Mouse (Mus musculus) midbrain, embryonic 15.5 days (tissue): ENCODE measurements at regions not wholly inside any gene's neighbourhood (a gene's known extent, or its start where the extent isn't known, plus 50 kb on each side); places are given as distances from the start of the nearest gene placed in this dataset.

Source experiments
- ATAC-seq: fragments of 200-750 bp; cut with Nextera tagmentation; replicated peaks from 2 replicates; pipeline ENCODE4 v1.8.0; 2017; ENCODE audit warnings: moderate TSS enrichment
- H3K27ac ChIP-seq: fragments of 300-500 bp; sonication (generic); 2 replicates; pipeline ENCODE4 v1.5.1; 2015; ENCODE audit warnings: mild to moderate bottlenecking, inconsistent platforms
- H3K27me3 ChIP-seq: fragments of 300-500 bp; sonication (generic); replicated peaks from 2 replicates; pipeline ENCODE4 v1.6.1; 2015; ENCODE audit warnings: inconsistent platforms
- H3K36me3 ChIP-seq: fragments of 300-500 bp; sonication (generic); replicated peaks from 2 replicates; pipeline ENCODE4 v1.6.1; 2015; ENCODE audit warnings: inconsistent platforms
- H3K4me1 ChIP-seq: fragments of 300-500 bp; sonication (generic); 2 replicates; pipeline ENCODE4 v1.6.1; 2015; ENCODE audit warnings: inconsistent platforms
- H3K4me2 ChIP-seq: fragments of 300-500 bp; sonication (generic); 2 replicates; pipeline ENCODE4 v1.6.1; 2015; ENCODE audit warnings: inconsistent platforms, mild to moderate bottlenecking, moderate library complexity
- H3K4me3 ChIP-seq: fragments of 300-500 bp; sonication (generic); 2 replicates; pipeline ENCODE4 v1.5.1; 2015; ENCODE audit warnings: mild to moderate bottlenecking, inconsistent platforms
- H3K9ac ChIP-seq: fragments of 300-500 bp; sonication (generic); 2 replicates; pipeline ENCODE4 v1.6.1; 2015; ENCODE audit warnings: mild to moderate bottlenecking, inconsistent platforms
- H3K9me3 ChIP-seq: fragments of 300-500 bp; sonication (generic); 2 replicates; pipeline ENCODE4 v1.6.1; 2016; ENCODE audit warnings: inconsistent platforms
- WGBS: fragments of 180-500 bp; shearing (Covaris S2); methylation state at CpG from one replicate; pipeline ENCODE4 v1.1.7; 2015; ENCODE audit warnings: mixed read lengths; 5-methylcytosine and 5-hydroxymethylcytosine counted together

GRCm38 (mm10) chr8:89295686-89296085, 251.7 kb upstream of the Sall1 start:
- Histone ChIP-seq H3K36me3 (no peaks in the 10 kb centered on the region), H3K27ac (no peak overlapping the region), H3K27me3 (no peaks in the 10 kb centered on the region), H3K4me3 (no peak overlapping the region), H3K9ac (no peak overlapping the region), H3K4me2 (no peak overlapping the region), H3K4me1 (no peaks in the 10 kb centered on the region), H3K9me3 (no peaks in the 10 kb centered on the region)
- ATAC-seq: no peak
- WGBS: 37% methylated on average over 5 of the region's 5 CpGs

GRCm38 (mm10) chr8:89289017-89289416, 245.1 kb upstream of the Sall1 start:
- Histone ChIP-seq H3K9ac (no peak overlapping the region), H3K36me3 (no peaks in the 10 kb centered on the region), H3K9me3 (no peaks in the 10 kb centered on the region), H3K4me2 (no peak overlapping the region), H3K4me3 (no peak overlapping the region), H3K27me3 (no peaks in the 10 kb centered on the region), H3K4me1 (0 out of 2 replicates have a peak, but pooled peaks cover 6% of the 10 kb centered on the region), H3K27ac (no peak overlapping the region)
- 4% methylated on average over 5 of the region's 5 CpGs for WGBS
- ATAC-seq: no peak

- H3K36me3 ChIP-seq: no peaks in the 10 kb centered on the region
- no peaks in the 10 kb centered on the region for H3K27me3 ChIP-seq
- no peak overlapping the region for H3K27ac ChIP-seq
- 0 out of 2 replicates have a peak, but pooled peaks cover 6% of the 10 kb centered on the region for H3K4me1 ChIP-seq
- no peak overlapping the region for H3K4me2 ChIP-seq
- ATAC-seq: no peak
- no peak overlapping the region for H3K9ac ChIP-seq
- 83% methylated on average over 14 of the region's 14 CpGs for WGBS
- H3K9me3 ChIP-seq: no peaks in the 10 kb centered on the region
- no peak overlapping the region for H3K4me3 ChIP-seq
Measured at GRCm38 (mm10) chr8:89284871-89285564, 241.1 kb upstream of the Sall1 start.

GRCm38 (mm10) chr8:89283105-89284096, 239.4 kb upstream of the Sall1 start:
- no peaks in the 10 kb centered on the region for H3K36me3 ChIP-seq
- no peak overlapping the region for H3K4me2 ChIP-seq
- no peaks in the 10 kb centered on the region for H3K27me3 ChIP-seq
- H3K9ac ChIP-seq: no peak overlapping the region
- no peaks in the 10 kb centered on the region for H3K9me3 ChIP-seq
- H3K4me1 ChIP-seq: no peaks in the 10 kb centered on the region
- H3K4me3 ChIP-seq: no peak overlapping the region
- H3K27ac ChIP-seq: no peak overlapping the region
- WGBS: 80% methylated on average over 17 of the region's 17 CpGs
- no peak for ATAC-seq

- ATAC-seq: no peak
Measured at GRCm38 (mm10) chr8:89279844-89280243, 235.9 kb upstream of the Sall1 start.

GRCm38 (mm10) chr8:89279142-89279541, 235.2 kb upstream of the Sall1 start:
- no peak overlapping the region for H3K4me3 ChIP-seq
- no peak overlapping the region for H3K4me2 ChIP-seq
- no peak overlapping the region for H3K27ac ChIP-seq
- H3K9ac ChIP-seq: no peak overlapping the region
- H3K4me1 ChIP-seq: no peaks in the 10 kb centered on the region
- H3K36me3 ChIP-seq: no peaks in the 10 kb centered on the region
- no peaks in the 10 kb centered on the region for H3K27me3 ChIP-seq
- WGBS: 89% methylated on average over 6 of the region's 6 CpGs
- H3K9me3 ChIP-seq: no peaks in the 10 kb centered on the region
- no peak for ATAC-seq

More at GRCm38 (mm10) chr8:89279844-89280243, 235.9 kb upstream of the Sall1 start:
- Histone ChIP-seq H3K9me3 (no peaks in the 10 kb centered on the region), H3K4me3 (no peak overlapping the region), H3K9ac (no peak overlapping the region), H3K4me1 (no peaks in the 10 kb centered on the region), H3K27me3 (no peaks in the 10 kb centered on the region), H3K36me3 (no peaks in the 10 kb centered on the region), H3K4me2 (no peak overlapping the region), H3K27ac (no peak overlapping the region)
- WGBS: 81% methylated on average over 3 of the region's 3 CpGs

- H3K4me3 ChIP-seq: no peak overlapping the region
- H3K9ac ChIP-seq: no peak overlapping the region
- peaks cover 14% of the 10 kb centered on the region for H3K4me1 ChIP-seq
- no peak for ATAC-seq
- 66% methylated on average over 4 of the region's 4 CpGs for WGBS
- no peaks in the 10 kb centered on the region; the same call in 1 of the 2 replicates for H3K27me3 ChIP-seq
- no peaks in the 10 kb centered on the region for H3K9me3 ChIP-seq
- no peak overlapping the region for H3K27ac ChIP-seq
- H3K4me2 ChIP-seq: no peak overlapping the region
- no peaks in the 10 kb centered on the region for H3K36me3 ChIP-seq
Measured at GRCm38 (mm10) chr8:89273276-89273675, 229.3 kb upstream of the Sall1 start.

- peak overlapping the region; percentile 68 for H3K4me2 ChIP-seq
- H3K9me3 ChIP-seq: no peaks in the 10 kb centered on the region
- WGBS: under 1% methylated on average over 28 of the region's 28 CpGs
- ATAC-seq: no peak
- peak overlapping the region; percentile 27; the same call in 1 of the 2 replicates for H3K9ac ChIP-seq
- H3K4me3 ChIP-seq: peak overlapping the region; percentile 36
- H3K36me3 ChIP-seq: no peaks in the 10 kb centered on the region
- H3K27me3 ChIP-seq: no peaks in the 10 kb centered on the region; the same call in 1 of the 2 replicates
- peak overlapping the region; percentile 63 for H3K27ac ChIP-seq
- H3K4me1 ChIP-seq: peaks cover 14% of the 10 kb centered on the region
Measured at GRCm38 (mm10) chr8:89272381-89272815, 228.4 kb upstream of the Sall1 start.

GRCm38 (mm10) chr8:89271381-89272355, 227.7 kb upstream of the Sall1 start:
- WGBS: 5% methylated on average over 22 of the region's 22 CpGs
- Histone ChIP-seq H3K36me3 (no peaks in the 10 kb centered on the region), H3K9ac (no peak overlapping the region), H3K4me3 (peak overlapping the region; percentile 36), H3K4me1 (peaks cover 14% of the 10 kb centered on the region), H3K9me3 (no peaks in the 10 kb centered on the region), H3K4me2 (peak overlapping the region; percentile 68), H3K27ac (peak overlapping the region; percentile 63), H3K27me3 (no peaks in the 10 kb centered on the region; the same call in 1 of the 2 replicates)
- peak; percentile 66 for ATAC-seq

- WGBS: 19% methylated on average over 1 of the region's 1 CpGs
- Histone ChIP-seq H3K36me3 (no peaks in the 10 kb centered on the region), H3K9ac (no peak overlapping the region), H3K9me3 (0 out of 2 replicates have a peak, but pooled peaks cover 1% of the 10 kb centered on the region), H3K27ac (no peak overlapping the region), H3K4me2 (no peak overlapping the region), H3K4me1 (peaks cover 14% of the 10 kb centered on the region), H3K4me3 (no peak overlapping the region), H3K27me3 (no peaks in the 10 kb centered on the region; the same call in 1 of the 2 replicates)
- ATAC-seq: no peak
Measured at GRCm38 (mm10) chr8:89270001-89270400, 226.0 kb upstream of the Sall1 start.

GRCm38 (mm10) chr8:89261163-89261812, 217.3 kb upstream of the Sall1 start:
- no peak for ATAC-seq
- no peak overlapping the region for H3K4me3 ChIP-seq
- H3K36me3 ChIP-seq: no peaks in the 10 kb centered on the region
- H3K9ac ChIP-seq: no peak overlapping the region
- H3K27ac ChIP-seq: no peak overlapping the region
- WGBS: 78% methylated on average over 15 of the region's 15 CpGs
- H3K4me2 ChIP-seq: no peak overlapping the region
- no peaks in the 10 kb centered on the region for H3K27me3 ChIP-seq
- 0 out of 2 replicates have a peak, but pooled peaks cover 3% of the 10 kb centered on the region for H3K9me3 ChIP-seq
- H3K4me1 ChIP-seq: no peaks in the 10 kb centered on the region
